Mouse (Mus musculus): ENCODE measurements around the gene Cend1.

Gene Cend1

GRCm38 (mm10) chr7:141442199-141442598 is 12.9 kb upstream of the Cend1 start:
- DNase-seq, result no peak

- DNase-seq, result no peak
Observed at GRCm38 (mm10) chr7:141441460-141441859, 12.2 kb upstream of the Cend1 start.

- peak; percentile 39 for DNase-seq
Observed at GRCm38 (mm10) chr7:141440613-141441012, 11.3 kb upstream of the Cend1 start.

- DNase-seq, result no peak
Observed at GRCm38 (mm10) chr7:141439811-141440210, 10.5 kb upstream of the Cend1 start.

- DNase-seq, result no peak
Observed at GRCm38 (mm10) chr7:141439140-141439679, 9.9 kb upstream of the Cend1 start.

- DNase-seq, result no peak
Observed at GRCm38 (mm10) chr7:141438201-141438968, 9.1 kb upstream of the Cend1 start.

- peak; percentile 88 for DNase-seq
Observed at GRCm38 (mm10) chr7:141437178-141438120, 8.2 kb upstream of the Cend1 start, which contains the start of gene Slc25a22. TSS of gene Slc25a22 (minus strand) at chr7:141437892.

GRCm38 (mm10) chr7:141436523-141436892 is 7.2 kb upstream of the Cend1 start:
- no peak for DNase-seq

GRCm38 (mm10) chr7:141435856-141436522 is 6.7 kb upstream of the Cend1 start:
- no peak for DNase-seq

GRCm38 (mm10) chr7:141435129-141435855 is 6.0 kb upstream of the Cend1 start:
- peak; percentile 66 for DNase-seq

- DNase-seq, result peak; percentile 41
Observed at GRCm38 (mm10) chr7:141434464-141434863, 5.2 kb upstream of the Cend1 start.

- no peak for DNase-seq
Observed at GRCm38 (mm10) chr7:141433517-141434400, 4.5 kb upstream of the Cend1 start.

- DNase-seq, result no peak
Observed at GRCm38 (mm10) chr7:141432741-141433516, 3.6 kb upstream of the Cend1 start.

- no peak for DNase-seq
Observed at GRCm38 (mm10) chr7:141432186-141432611, 2.9 kb upstream of the Cend1 start.

- no peak for DNase-seq
Observed at GRCm38 (mm10) chr7:141431434-141432185, 2.3 kb upstream of the Cend1 start.

- DNase-seq, result no peak
Observed at GRCm38 (mm10) chr7:141430585-141431240, 1.4 kb upstream of the Cend1 start.

GRCm38 (mm10) chr7:141429840-141430584 is 721 bp upstream of the Cend1 start:
- DNase-seq, result no peak

- DNase-seq, result no peak
Observed at GRCm38 (mm10) chr7:141428701-141429100, 590 bp downstream of the Cend1 start.

Data from thymus, postnatal 25 days (tissue).